Mouse (Mus musculus): ENCODE measurements around the gene Usf1.

Gene Usf1

DNA sequence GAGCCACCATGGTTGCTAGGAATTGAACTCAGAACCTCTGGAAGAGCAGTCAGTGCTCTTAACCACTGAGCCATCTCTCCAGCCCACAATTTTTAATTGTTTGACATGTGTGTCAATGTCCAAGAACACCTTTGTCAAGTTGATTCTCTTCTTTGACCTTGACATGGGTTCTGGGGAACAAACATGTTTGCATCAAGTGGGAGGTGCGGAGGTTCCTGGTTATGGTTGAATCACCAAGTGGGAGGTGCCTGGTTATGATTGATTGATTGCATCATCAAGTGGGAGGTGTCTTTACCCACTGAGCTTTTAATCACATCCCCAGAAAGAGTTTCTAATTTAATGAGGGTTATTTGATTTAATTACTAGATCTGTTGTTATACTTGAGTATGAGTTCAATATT, 46.5 kb downstream of the Usf1 start:
- DNase-seq, result no peak

DNA sequence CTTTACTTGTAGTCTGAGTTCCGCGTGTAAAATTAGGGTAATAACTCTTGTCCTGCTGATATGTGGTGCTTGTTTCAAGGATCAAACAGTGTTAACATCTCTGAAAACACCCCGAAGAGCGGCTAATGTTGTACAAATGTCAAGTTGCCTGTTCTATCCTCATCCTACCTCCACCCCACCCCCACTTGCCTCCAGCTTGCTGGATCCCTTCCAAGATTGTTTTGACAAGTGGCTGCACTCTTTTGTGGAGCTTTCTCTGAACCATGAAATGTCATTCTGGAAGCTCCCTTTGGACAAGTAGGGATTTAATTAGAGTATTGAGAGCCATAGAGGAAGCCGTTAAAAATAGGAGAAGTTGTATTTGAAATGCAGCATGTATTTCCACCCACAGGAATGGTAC, 48.7 kb downstream of the Usf1 start:
- no peak for DNase-seq

DNA sequence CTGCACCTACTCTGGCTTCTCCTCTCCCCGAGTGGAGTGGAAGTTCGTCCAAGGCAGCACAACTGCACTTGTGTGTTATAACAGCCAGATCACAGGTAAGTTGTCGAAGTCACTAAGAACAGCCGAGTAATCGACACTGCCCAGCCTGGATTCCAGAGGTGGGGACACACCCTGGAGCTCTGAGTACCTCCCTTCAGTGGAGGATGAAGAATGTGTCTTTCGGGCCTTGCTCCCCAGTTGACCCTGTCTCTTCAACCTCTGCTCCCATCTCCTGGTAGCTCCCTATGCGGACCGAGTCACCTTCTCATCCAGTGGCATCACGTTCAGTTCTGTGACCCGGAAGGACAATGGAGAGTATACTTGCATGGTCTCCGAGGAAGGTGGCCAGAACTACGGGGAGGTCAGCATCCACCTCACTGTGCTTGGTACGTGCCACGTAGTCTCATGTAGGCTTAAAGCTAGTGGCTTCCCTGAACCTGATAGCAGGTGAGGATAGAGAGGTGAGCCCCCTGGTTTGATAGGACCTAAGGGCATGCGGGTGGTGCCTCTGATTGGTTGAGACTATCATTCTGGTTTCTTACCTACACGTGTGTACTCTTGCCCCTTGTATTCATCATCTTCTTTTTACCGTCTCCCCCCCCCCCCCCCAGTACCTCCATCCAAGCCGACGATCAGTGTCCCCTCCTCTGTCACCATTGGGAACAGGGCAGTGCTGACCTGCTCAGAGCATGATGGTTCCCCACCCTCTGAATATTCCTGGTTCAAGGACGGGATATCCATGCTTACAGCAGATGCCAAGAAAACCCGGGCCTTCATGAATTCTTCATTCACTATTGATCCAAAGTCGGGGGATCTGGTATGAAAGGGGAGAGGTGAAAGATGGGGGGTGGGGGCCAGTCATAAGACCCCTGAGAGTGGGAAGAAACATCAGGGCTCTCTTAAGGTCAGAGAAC, 49.7 kb downstream of the Usf1 start:
- DNase-seq, result no peak

DNA sequence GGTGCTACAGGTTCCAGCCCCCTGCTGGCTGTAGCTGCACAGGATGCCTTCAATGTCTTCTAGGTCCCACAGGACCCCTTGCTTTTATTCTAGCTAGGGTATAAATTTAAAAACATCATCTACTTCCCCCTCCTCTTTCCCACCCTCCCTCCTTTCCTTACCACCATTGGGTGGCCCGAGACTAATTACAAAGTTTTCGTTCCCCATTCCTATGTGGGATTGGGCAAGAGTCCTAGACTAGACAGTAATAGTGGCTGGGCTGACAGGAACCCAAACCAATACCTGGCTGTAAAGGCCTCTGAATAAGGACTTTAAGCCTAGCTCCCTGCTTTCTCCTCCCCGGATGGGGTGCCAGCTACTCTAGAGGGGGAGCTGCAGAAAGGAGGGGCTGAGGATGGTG, 52.0 kb downstream of the Usf1 start:
- no peak for DNase-seq

DNA sequence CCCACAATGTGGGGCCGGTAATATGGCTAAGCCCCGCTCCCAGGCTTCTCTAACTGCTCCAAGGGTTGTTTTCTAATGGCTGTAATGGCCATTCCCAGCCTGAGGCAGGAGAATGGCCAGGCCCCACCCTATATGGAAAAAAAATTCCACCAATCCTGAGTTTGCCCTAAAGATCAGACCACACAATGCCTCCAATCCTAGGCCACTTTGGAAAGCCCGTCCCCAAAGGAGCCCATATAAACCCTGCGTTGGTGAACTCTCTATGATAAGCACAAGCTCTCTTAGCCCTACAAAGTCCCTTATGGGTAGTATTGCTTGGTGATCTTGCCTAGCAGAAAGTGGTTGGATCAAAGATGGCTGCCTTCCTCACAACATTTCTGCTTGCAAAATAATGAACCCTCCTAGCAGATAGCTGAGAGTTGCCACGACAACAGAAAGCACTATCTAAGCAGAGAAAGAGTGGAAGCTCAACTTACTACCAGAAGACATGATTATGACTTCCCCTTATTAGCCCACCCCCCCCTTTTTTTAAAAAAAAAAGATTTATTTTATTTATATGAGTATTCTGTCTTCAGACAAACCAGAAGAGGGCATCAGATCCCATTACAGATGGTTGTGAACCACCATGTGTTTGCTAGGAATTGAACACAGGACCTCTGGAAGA, 54.8 kb downstream of the Usf1 start:
- DNase-seq, result no peak

DNA sequence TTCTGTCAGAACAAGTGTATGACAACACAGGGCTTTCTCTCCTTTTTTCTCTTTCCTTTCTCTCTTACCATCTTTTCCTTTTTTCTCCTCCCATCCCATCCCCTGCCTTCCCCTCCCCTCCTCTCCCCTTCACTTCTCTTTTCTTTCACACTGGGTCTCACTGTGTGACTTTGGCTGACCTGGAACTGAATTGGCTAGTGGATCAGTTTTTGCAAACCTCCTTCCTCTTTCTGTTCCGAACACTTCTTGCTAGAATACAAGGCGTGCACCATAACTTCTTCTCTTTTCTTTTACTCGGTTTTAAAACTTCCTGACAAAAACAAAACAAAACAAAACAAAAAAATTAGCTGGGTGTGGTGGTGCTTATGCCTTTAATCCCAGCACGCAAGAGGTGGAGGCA, 55.5 kb downstream of the Usf1 start:
- DNase-seq, result no peak

Data from kidney, adult 18-20 months (tissue).